Mouse (Mus musculus): ENCODE data around the gene Stag3.

DNA sequence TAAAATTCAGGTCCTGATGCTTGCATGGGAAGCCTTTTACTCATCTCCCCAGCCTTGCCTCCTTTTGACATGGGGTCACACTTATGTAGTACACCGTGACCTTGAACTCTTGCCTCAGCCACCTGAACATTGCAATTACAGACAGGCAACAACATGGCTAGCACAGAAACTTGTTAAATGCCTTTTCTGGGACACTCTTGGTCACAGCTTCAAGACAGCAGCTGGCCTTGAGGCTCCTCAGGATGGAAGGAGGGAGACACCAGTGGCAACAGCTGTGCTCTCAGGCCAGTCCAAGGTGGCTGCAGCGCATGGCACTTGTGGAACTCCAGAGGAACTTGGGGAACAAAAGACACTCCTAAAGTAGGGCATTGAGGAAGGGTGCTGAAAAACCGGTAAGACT is 12.9 kb upstream of the Stag3 start:
- TF ChIP-seq CTCF (IDR thresholded peaks at IDR 0.05; ENCODE audit: low read depth) (no peak), EP300 (IDR thresholded peaks at IDR 0.05; ENCODE audit: low read depth) (no peak)
